Mouse (Mus musculus) neutrophil, adult 59 days (primary cell): Measurements from ENCODE around the gene Cabp5. TPM values are rescaled to one million over a fixed set of nuclear protein-coding genes. Genes with fewer than 3 reads are reported as not detected.

ENCODE experiments used
- total RNA-seq, 2 experiments: library from RNA; stranded (reverse); gene quantifications; 1 replicate in 1 of 2; 2 replicates in 1 of 2; pipeline ENCODE4 v1.2.4; 2023

Cabp5 gene
- total RNA-seq: not detected

GRCm38 (mm10) chr7:13397832-13398231 lies at the start of gene Cabp5:
Cabp5 (plus strand) TSS chr7:13398132.

DNA sequence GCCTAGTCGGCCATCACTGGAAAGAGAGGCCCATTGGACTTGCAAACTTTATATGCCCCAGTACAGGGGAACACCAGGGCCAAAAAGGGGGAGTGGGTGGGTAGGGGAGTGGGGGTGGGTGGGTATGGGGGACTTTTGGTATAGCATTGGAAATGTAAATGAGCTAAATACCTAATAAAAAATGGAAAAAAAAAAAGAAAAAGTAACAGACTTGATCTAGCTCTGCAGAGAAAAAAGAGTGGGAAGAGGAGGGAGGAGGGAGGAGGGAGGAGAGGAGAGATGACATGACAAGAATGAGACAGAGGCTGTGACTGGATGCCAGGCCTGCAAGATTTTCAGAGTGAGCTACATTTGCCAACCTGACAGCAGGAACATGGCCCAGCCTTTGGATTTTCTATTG lies 52.6 kb downstream of the Cabp5 start, which contains the start of gene Bsph1:
Bsph1 (plus strand) TSS at position 301 of the 400 bp plus-strand sequence.

Other genes with a start within 250 kb of the Cabp5 start
- gene Vmn1r88, start 238.6 kb upstream of the Cabp5 start, total RNA-seq: under 1 TPM in 1 of 2 experiments, not detected in 1; 0.07 TPM
- gene Vmn1r89, start 185.1 kb upstream of the Cabp5 start, total RNA-seq: not detected
- 10 to 100 TPM; 61.7 to 73.5 TPM for gene Lig1, start 120.8 kb upstream of the Cabp5 start, total RNA-seq
- gene Zswim9, start 119.4 kb upstream of the Cabp5 start, total RNA-seq: 1 to 10 TPM; 1.5 to 5.8 TPM
- gene Pla2g4c, start 73.5 kb upstream of the Cabp5 start, total RNA-seq: 1 to 10 TPM; 1.4 to 2.5 TPM
- gene Bsph1, start 52.7 kb downstream of the Cabp5 start, total RNA-seq: not detected
- not detected for gene Bsph2, start 172.9 kb downstream of the Cabp5 start, total RNA-seq
- gene Sult2a5, start 225.8 kb downstream of the Cabp5 start, total RNA-seq: not detected